Mouse (Mus musculus) left cerebral cortex, postnatal 25 days (tissue): Measurements from ENCODE around the gene Gm49027. TPM values are rescaled to one million over a fixed set of nuclear protein-coding genes. Genes with fewer than 3 reads are reported as not detected.
A peak's percentile ranks its signal among the peaks of the same experiment; 100 is the strongest.
"Not testable (repeated sequence)": the region's sequence is repeated elsewhere in the genome, so short reads cannot be mapped to it uniquely, and the experiment has no call there.

ENCODE experiments used
- DNase-seq, 2 experiments: peaks; one replicate each; pipeline ENCODE4 v3.0.0; 2022; ENCODE audit warnings: low spot score in 2 of 2, mixed read lengths in 1 of 2
- intact Hi-C: fragments of 180-260 bp; cut with DNase I; formaldehyde crosslinking; loops from one replicate; pipeline ENCODE4 v1.15.1; 2025
- total RNA-seq, 2 experiments: library from RNA; stranded (reverse); gene quantifications; 2 replicates each; pipeline ENCODE4 v1.2.3; 2021

Gm49027 gene
- total RNA-seq: 1 to 10 TPM; 2.5 to 5.7 TPM

GRCm38 (mm10) chr5:123525281-123525680 is at the start of gene Gm49027:
Gm49027 (minus strand) TSS chr5:123525488.
- intact Hi-C loops: no loop called here
- no peak for DNase-seq

DNA sequence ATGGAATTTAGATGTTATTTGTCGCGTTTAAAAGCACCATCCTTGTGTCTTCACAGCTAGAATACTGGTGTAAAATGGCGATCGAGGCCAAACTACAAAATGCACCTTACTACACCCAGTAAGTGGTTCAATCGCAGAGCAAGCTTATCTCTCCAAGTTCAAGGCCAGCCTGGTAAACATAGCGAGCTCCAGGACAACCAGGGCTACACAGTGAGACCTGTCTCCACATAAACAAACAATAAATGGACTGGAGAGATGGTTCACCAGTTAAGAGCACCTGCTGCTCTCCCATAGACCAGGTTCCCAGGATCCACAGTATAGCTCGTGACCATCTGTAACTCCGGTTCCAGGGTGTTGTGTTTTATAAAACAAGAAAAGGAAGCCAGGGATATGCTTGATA is 48.1 kb upstream of the Gm49027 start:
- no peak for DNase-seq
- intact Hi-C loops: loop anchor here (5.0 kb wide), 1 partner anchor 34 kb away; no protein-coding TSS in a partner anchor

- DNase-seq: peak; percentile 99
- intact Hi-C loops: loop anchor here (5.0 kb wide), 1 partner anchor 35 kb away; no protein-coding TSS in a partner anchor
Measured at GRCm38 (mm10) chr5:123572357-123573186, 47.3 kb upstream of the Gm49027 start, which contains the start of gene Vps33a. Vps33a (minus strand) TSS chr5:123573038.

- intact Hi-C loops: no loop called here
- DNase-seq: peak in 1 of 2 experiments; percentile 76
Measured at GRCm38 (mm10) chr5:123561128-123561527, 35.8 kb upstream of the Gm49027 start.

DNA sequence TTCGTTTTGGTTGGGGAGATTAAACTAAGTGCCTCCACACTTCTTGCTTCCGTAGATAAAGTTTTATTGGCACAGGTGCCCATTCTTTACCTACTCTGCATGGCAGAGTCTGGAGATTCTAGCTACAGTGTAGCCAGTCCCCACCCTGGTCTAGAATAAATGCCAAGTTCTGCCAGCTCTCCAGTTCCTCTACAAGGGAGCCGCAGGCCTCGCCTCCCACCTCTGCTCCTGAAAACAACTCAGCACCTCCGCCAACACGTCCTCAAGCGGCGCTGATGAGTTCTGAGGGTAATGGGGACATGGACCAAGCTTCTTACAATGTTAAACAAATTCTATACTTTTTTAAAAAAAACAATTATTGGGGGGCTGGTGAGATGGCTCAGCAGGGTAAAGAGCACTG is 34.3 kb upstream of the Gm49027 start:
- DNase-seq: peak in 1 of 2 experiments; percentile 59
- intact Hi-C loops: no loop called here

GRCm38 (mm10) chr5:123556451-123556850 is 31.2 kb upstream of the Gm49027 start:
- DNase-seq: peak in 1 of 2 experiments; percentile 34

DNA sequence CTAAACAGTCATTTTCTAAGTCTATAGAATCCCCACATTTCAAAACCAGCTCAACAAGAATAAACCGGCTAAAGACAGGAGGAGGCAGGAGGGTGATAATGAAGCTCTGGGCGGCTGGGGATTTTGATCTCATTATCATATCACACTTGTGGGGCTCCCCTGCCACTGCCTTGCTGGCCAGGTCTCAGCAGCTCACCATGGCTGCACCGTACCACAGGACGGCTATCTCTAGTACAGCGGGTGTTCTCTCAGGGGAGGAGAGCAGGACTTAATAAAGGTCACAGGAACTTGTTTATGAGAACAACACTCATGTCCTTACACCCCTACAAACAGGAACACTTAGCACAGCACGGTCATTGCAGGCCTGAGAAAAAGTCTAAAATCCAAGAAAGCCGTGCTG is 30.4 kb upstream of the Gm49027 start:
- intact Hi-C loops: no loop called here
- no peak for DNase-seq

More at GRCm38 (mm10) chr5:123556451-123556850, 31.2 kb upstream of the Gm49027 start:
- intact Hi-C loops: no loop called here

- intact Hi-C loops: no loop called here
- DNase-seq: no peak
Measured at GRCm38 (mm10) chr5:123533801-123534200, 8.5 kb upstream of the Gm49027 start.

- no peak for DNase-seq
- intact Hi-C loops: no loop called here
Measured at GRCm38 (mm10) chr5:123530056-123530455, 4.8 kb upstream of the Gm49027 start.

DNA sequence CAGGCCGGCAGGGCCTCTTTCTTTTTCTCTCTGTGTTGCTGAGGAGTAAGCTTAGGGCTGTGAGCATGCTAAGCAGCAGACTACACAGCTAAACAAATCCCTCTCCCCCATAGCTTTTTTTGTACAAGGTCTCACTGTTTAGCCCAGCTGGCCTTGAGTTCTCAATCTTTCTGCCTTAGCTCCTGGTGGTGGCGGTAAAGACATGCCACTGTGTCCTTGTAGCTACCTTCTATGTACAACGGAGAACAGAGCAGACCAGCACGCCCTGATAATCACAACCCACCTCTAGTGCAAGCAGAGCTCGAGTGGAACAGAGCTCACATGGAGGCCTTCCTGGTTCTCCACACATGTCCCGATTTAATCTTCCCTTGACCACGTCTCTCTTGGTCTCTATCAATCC is 3.4 kb upstream of the Gm49027 start:
- intact Hi-C loops: no loop called here
- DNase-seq: no peak

GRCm38 (mm10) chr5:123525916-123526495 is 718 bp upstream of the Gm49027 start:
- intact Hi-C loops: no loop called here
- no peak for DNase-seq

GRCm38 (mm10) chr5:123524393-123524750 is 916 bp downstream of the Gm49027 start:
- intact Hi-C loops: no loop called here
- DNase-seq: no peak

GRCm38 (mm10) chr5:123523692-123524392 is 1.4 kb downstream of the Gm49027 start, which contains the start of gene Diablo:
Diablo (minus strand) TSS chr5:123524176.
- peak; percentile 99 for DNase-seq
- intact Hi-C loops: no loop called here

- DNase-seq: no peak
- intact Hi-C loops: no loop called here
Measured at GRCm38 (mm10) chr5:123522166-123522565, 3.1 kb downstream of the Gm49027 start.

- no peak for DNase-seq
- intact Hi-C loops: no loop called here
Measured at GRCm38 (mm10) chr5:123521621-123522020, 3.7 kb downstream of the Gm49027 start.

GRCm38 (mm10) chr5:123520666-123521065 is 4.6 kb downstream of the Gm49027 start:
- DNase-seq: no peak
- intact Hi-C loops: no loop called here

- intact Hi-C loops: no loop called here
- peak in 1 of 2 experiments; percentile 35 for DNase-seq
Measured at GRCm38 (mm10) chr5:123514871-123515270, 10.4 kb downstream of the Gm49027 start.

- intact Hi-C loops: no loop called here
- DNase-seq: no peak
Measured at GRCm38 (mm10) chr5:123512102-123512501, 13.2 kb downstream of the Gm49027 start.

- intact Hi-C loops: not testable (repeated sequence)
Measured at GRCm38 (mm10) chr5:123511426-123511825, 13.9 kb downstream of the Gm49027 start.

GRCm38 (mm10) chr5:123510160-123510559 is 15.1 kb downstream of the Gm49027 start, which contains the start of gene B3gnt4:
B3gnt4 (plus strand) TSS chr5:123510460.
- intact Hi-C loops: no loop called here
- no peak for DNase-seq

More at GRCm38 (mm10) chr5:123511426-123511825, 13.9 kb downstream of the Gm49027 start:
- DNase-seq: not testable (repeated sequence)
